In genomic region chr8:49372686-49373085, GRCm38 (mm10) we compare ENCODE assay signal across 22 mouse cellular contexts.
A peak's percentile ranks its signal among the peaks of the same experiment; 100 is the strongest.
DNase-seq lines count a peak whose midpoint lies in the region; ATAC-seq lines count a peak whose summit lies in the region.
"Had no signal": no experiment of that assay in that cellular context is flagged by ENCODE, and none has a peak within 500 bp of the region (broad histone marks: within the 10 kb centered on the region; RNA-seq: fewer than 3 reads in every experiment).

No protein-coding gene starts in this region.

- H3K4me3 ChIP-seq in midbrain, embryonic 14.5 days (replicated peaks; ENCODE audit: low read depth, low read length), result no peak overlapping the region
- no peak overlapping the region for H3K4me3 ChIP-seq in midbrain, embryonic 15.5 days
- H3K4me3 ChIP-seq in forebrain, embryonic 12.5 days (replicated peaks), result no peak overlapping the region
- H3K4me3 ChIP-seq in forebrain, embryonic 16.5 days (replicated peaks; ENCODE audit: low read length), result peak overlapping the region; percentile 14
- H3K4me3 ChIP-seq in hindbrain, embryonic 14.5 days (replicated peaks; ENCODE audit: low read length), result no peak overlapping the region
- H3K4me3 ChIP-seq: embryonic facial prominence, embryonic 12.5 days; heart, embryonic 10.5 days; hindbrain, embryonic 12.5 days had no signal

- H3K27ac ChIP-seq in midbrain, embryonic 14.5 days (replicated peaks; ENCODE audit: low read depth, low read length), result no peak overlapping the region
- H3K27ac ChIP-seq in midbrain, embryonic 15.5 days, result no peak overlapping the region
- H3K27ac ChIP-seq in forebrain, embryonic 12.5 days, result no peak overlapping the region
- no peak overlapping the region for H3K27ac ChIP-seq in forebrain, embryonic 16.5 days (ENCODE audit: low read length)
- no peak overlapping the region for H3K27ac ChIP-seq in hindbrain, embryonic 14.5 days
- H3K27ac ChIP-seq: embryonic facial prominence, embryonic 12.5 days; heart, embryonic 10.5 days; hindbrain, embryonic 12.5 days; hindbrain, postnatal 0 days had no signal

- no peak for ATAC-seq in midbrain, embryonic 14.5 days (ENCODE audit: low FRiP score, low TSS enrichment)
- no peak for ATAC-seq in midbrain, embryonic 15.5 days (replicated peaks)
- peak; percentile 81; the same call in 1 of the 2 replicates for ATAC-seq in forebrain, embryonic 12.5 days (ENCODE audit: low FRiP score)
- peak; percentile 55; the same call in 1 of the 2 replicates for ATAC-seq in forebrain, embryonic 16.5 days
- no peak for ATAC-seq in cerebellum, adult (ENCODE audit: insufficient number of reproducible peaks, low FRiP score, low TSS enrichment)
- no peak for ATAC-seq in megakaryocyte-erythroid progenitor cell, adult 5-6 weeks (replicated peaks; ENCODE audit: low FRiP score, low TSS enrichment, poor library complexity, severe bottlenecking)
- no peak for ATAC-seq in hindbrain, embryonic 14.5 days (ENCODE audit: low FRiP score)
- ATAC-seq: hindbrain, postnatal 0 days had no signal

- peak; percentile 19 for DNase-seq in midbrain, embryonic 14.5 days
- peak; percentile 78 for DNase-seq in Muller cell, postnatal 12 days (ENCODE audit: inconsistent ontology term)
- no peak for DNase-seq in hindbrain, embryonic 14.5 days (ENCODE audit: low spot score)
- DNase-seq: adrenal gland, adult 2 months; adrenal gland, postnatal 25 days; cerebellum, adult 11 months; cerebellum, adult 8-10 months; cerebellum, postnatal 25 days; gastrocnemius, postnatal 36 days; heart, adult 11 months; heart, postnatal 10 days; heart, postnatal 4 days had no signal

- H3K27me3 ChIP-seq in midbrain, embryonic 14.5 days (ENCODE audit: control insufficient read depth, insufficient read depth, low read length), result no peaks in the 10 kb centered on the region
- H3K27me3 ChIP-seq in midbrain, embryonic 15.5 days (replicated peaks), result no peaks in the 10 kb centered on the region
- H3K27me3 ChIP-seq in forebrain, embryonic 12.5 days, result 0 out of 2 replicates have a peak, but pooled peaks cover 3% of the 10 kb centered on the region
- no peaks in the 10 kb centered on the region for H3K27me3 ChIP-seq in forebrain, embryonic 16.5 days (replicated peaks; ENCODE audit: control insufficient read depth, insufficient read depth, low read length)
- no peaks in the 10 kb centered on the region for H3K27me3 ChIP-seq in hindbrain, embryonic 14.5 days (ENCODE audit: control insufficient read depth, insufficient read depth, low read length)
- H3K27me3 ChIP-seq: CH12.LX; embryonic facial prominence, embryonic 12.5 days; hindbrain, embryonic 12.5 days had no signal

- H3K9ac ChIP-seq in midbrain, embryonic 14.5 days (replicated peaks; ENCODE audit: low read length), result no peak overlapping the region
- no peak overlapping the region for H3K9ac ChIP-seq in midbrain, embryonic 15.5 days
- H3K9ac ChIP-seq in forebrain, embryonic 12.5 days, result no peak overlapping the region
- H3K9ac ChIP-seq in forebrain, embryonic 16.5 days (replicated peaks; ENCODE audit: low read depth, low read length), result no peak overlapping the region
- no peak overlapping the region for H3K9ac ChIP-seq in hindbrain, embryonic 14.5 days
- H3K9ac ChIP-seq: embryonic facial prominence, embryonic 12.5 days; hindbrain, embryonic 12.5 days had no signal

- H3K9me3 ChIP-seq in midbrain, embryonic 14.5 days (ENCODE audit: control insufficient read depth, low read length), result no peaks in the 10 kb centered on the region
- H3K9me3 ChIP-seq in midbrain, embryonic 15.5 days, result no peaks in the 10 kb centered on the region
- no peaks in the 10 kb centered on the region for H3K9me3 ChIP-seq in forebrain, embryonic 12.5 days
- no peaks in the 10 kb centered on the region for H3K9me3 ChIP-seq in forebrain, embryonic 16.5 days (ENCODE audit: control insufficient read depth, low read length)
- no peaks in the 10 kb centered on the region for H3K9me3 ChIP-seq in hindbrain, embryonic 14.5 days (ENCODE audit: control insufficient read depth, low read length)
- H3K9me3 ChIP-seq: embryonic facial prominence, embryonic 12.5 days; heart, embryonic 10.5 days; hindbrain, embryonic 12.5 days had no signal

- no peaks in the 10 kb centered on the region for H3K4me1 ChIP-seq in midbrain, embryonic 14.5 days (ENCODE audit: control insufficient read depth, insufficient read depth, low read length)
- H3K4me1 ChIP-seq in midbrain, embryonic 15.5 days, result 0 out of 2 replicates have a peak, but pooled peaks cover 2% of the 10 kb centered on the region
- no peaks in the 10 kb centered on the region for H3K4me1 ChIP-seq in forebrain, embryonic 12.5 days
- 0 out of 2 replicates have a peak, but pooled peaks cover 4% of the 10 kb centered on the region for H3K4me1 ChIP-seq in forebrain, embryonic 16.5 days (replicated peaks; ENCODE audit: control insufficient read depth, insufficient read depth, low read length)
- no peaks in the 10 kb centered on the region for H3K4me1 ChIP-seq in hindbrain, embryonic 14.5 days (replicated peaks; ENCODE audit: control insufficient read depth, insufficient read depth, low read length)
- H3K4me1 ChIP-seq: embryonic facial prominence, embryonic 12.5 days; heart, embryonic 10.5 days; hindbrain, embryonic 12.5 days had no signal

- 71% methylated on average over 9 of the region's 9 CpGs for WGBS in midbrain, embryonic 14.5 days
- 65% methylated on average over 9 of the region's 9 CpGs for WGBS in midbrain, embryonic 15.5 days
- 44% methylated on average over 9 of the region's 9 CpGs for WGBS in forebrain, embryonic 12.5 days
- WGBS in forebrain, embryonic 16.5 days, result 14% methylated on average over 9 of the region's 9 CpGs
- 73% methylated on average over 9 of the region's 9 CpGs for WGBS in hindbrain, embryonic 14.5 days

- H3K36me3 ChIP-seq in midbrain, embryonic 14.5 days (ENCODE audit: control insufficient read depth, insufficient read depth, low read length), result no peaks in the 10 kb centered on the region
- H3K36me3 ChIP-seq in midbrain, embryonic 15.5 days (replicated peaks), result no peaks in the 10 kb centered on the region
- no peaks in the 10 kb centered on the region for H3K36me3 ChIP-seq in forebrain, embryonic 12.5 days (replicated peaks)
- no peaks in the 10 kb centered on the region for H3K36me3 ChIP-seq in forebrain, embryonic 16.5 days (ENCODE audit: control insufficient read depth, insufficient read depth)
- H3K36me3 ChIP-seq in hindbrain, embryonic 14.5 days (replicated peaks; ENCODE audit: control insufficient read depth, insufficient read depth), result no peaks in the 10 kb centered on the region
- H3K36me3 ChIP-seq: embryonic facial prominence, embryonic 12.5 days; heart, embryonic 10.5 days; hindbrain, embryonic 12.5 days had no signal

- H3K4me2 ChIP-seq in midbrain, embryonic 14.5 days (ENCODE audit: low read length), result no peak overlapping the region
- no peak overlapping the region for H3K4me2 ChIP-seq in midbrain, embryonic 15.5 days
- peak overlapping the region; percentile 25 for H3K4me2 ChIP-seq in forebrain, embryonic 12.5 days
- H3K4me2 ChIP-seq in forebrain, embryonic 16.5 days (ENCODE audit: low read length), result peak overlapping the region; percentile 42
- no peak overlapping the region for H3K4me2 ChIP-seq in hindbrain, embryonic 14.5 days (replicated peaks)
- H3K4me2 ChIP-seq: embryonic facial prominence, embryonic 12.5 days; hindbrain, embryonic 12.5 days had no signal

Comparison
In these comparisons a context has a peak if more than half of its experiments do, and no peak if none do; other contexts are left out.
1. ATAC-seq: peak in forebrain, embryonic 12.5 days (single experiment) and forebrain, embryonic 16.5 days (single experiment); none in midbrain, embryonic 14.5 days (single experiment), midbrain, embryonic 15.5 days (single experiment), cerebellum, adult (single experiment), megakaryocyte-erythroid progenitor cell, adult 5-6 weeks (single experiment) and hindbrain, embryonic 14.5 days (single experiment).
2. H3K4me2 ChIP-seq: peak in forebrain, embryonic 12.5 days (single experiment) and forebrain, embryonic 16.5 days (single experiment); none in midbrain, embryonic 14.5 days (single experiment), midbrain, embryonic 15.5 days (single experiment) and hindbrain, embryonic 14.5 days (single experiment).